Comparison of ENCODE assay signal across 10 mouse cellular contexts in genomic region chr5:53524831-53525230, GRCm38 (mm10).
"Had no signal": no experiment of that assay in that cellular context is flagged by ENCODE, and none has a peak within 500 bp of the region (broad histone marks: within the 10 kb centered on the region; RNA-seq: fewer than 3 reads in every experiment).

No protein-coding gene starts in this region.

- H3K4me1 ChIP-seq: liver, embryonic 12.5 days had no signal

- H3K27me3 ChIP-seq: limb, embryonic 15.5 days; liver, embryonic 12.5 days; megakaryocyte, embryonic 14.5 days; neural tube, embryonic 12.5 days had no signal

- H3K4me2 ChIP-seq: limb, embryonic 15.5 days; liver, embryonic 12.5 days; lung, embryonic 14.5 days had no signal

- H3K9ac ChIP-seq: limb, embryonic 15.5 days; liver, embryonic 12.5 days; lung, embryonic 14.5 days; neural tube, embryonic 12.5 days had no signal

- H3K4me3 ChIP-seq: limb, embryonic 15.5 days; liver, embryonic 12.5 days; megakaryocyte, embryonic 14.5 days; neural tube, embryonic 12.5 days had no signal

- H3K27ac ChIP-seq: liver, embryonic 12.5 days; neural tube, embryonic 12.5 days had no signal

- H3K9me3 ChIP-seq: limb, embryonic 15.5 days; liver, embryonic 12.5 days; megakaryocyte, embryonic 14.5 days; neural tube, embryonic 12.5 days had no signal

- DNase-seq: kidney, postnatal 25 days; lung, embryonic 14.5 days; lung, postnatal 10 days; lung, postnatal 4 days; midbrain, embryonic 14.5 days; thymus, postnatal 36 days had no signal

- H3K36me3 ChIP-seq: limb, embryonic 15.5 days; liver, embryonic 12.5 days; neural tube, embryonic 12.5 days had no signal

- ATAC-seq: liver, embryonic 12.5 days had no signal
